Mouse (Mus musculus): ENCODE results near the gene Atrip.

GRCm38 (mm10) chr9:109027521-109027920 lies 46.4 kb downstream of the Atrip start:
- TF ChIP-seq CTCF (IDR thresholded peaks at IDR 0.05; ENCODE audit: low read depth, low read length) (no peak), POLR2A (IDR thresholded peaks at IDR 0.05; ENCODE audit: extremely low read depth, insufficient read depth, low read length) (no peak)

Measured in liver, adult 2 months (tissue).